ENCODE assay signal across 17 mouse cellular contexts in the genomic region with DNA sequence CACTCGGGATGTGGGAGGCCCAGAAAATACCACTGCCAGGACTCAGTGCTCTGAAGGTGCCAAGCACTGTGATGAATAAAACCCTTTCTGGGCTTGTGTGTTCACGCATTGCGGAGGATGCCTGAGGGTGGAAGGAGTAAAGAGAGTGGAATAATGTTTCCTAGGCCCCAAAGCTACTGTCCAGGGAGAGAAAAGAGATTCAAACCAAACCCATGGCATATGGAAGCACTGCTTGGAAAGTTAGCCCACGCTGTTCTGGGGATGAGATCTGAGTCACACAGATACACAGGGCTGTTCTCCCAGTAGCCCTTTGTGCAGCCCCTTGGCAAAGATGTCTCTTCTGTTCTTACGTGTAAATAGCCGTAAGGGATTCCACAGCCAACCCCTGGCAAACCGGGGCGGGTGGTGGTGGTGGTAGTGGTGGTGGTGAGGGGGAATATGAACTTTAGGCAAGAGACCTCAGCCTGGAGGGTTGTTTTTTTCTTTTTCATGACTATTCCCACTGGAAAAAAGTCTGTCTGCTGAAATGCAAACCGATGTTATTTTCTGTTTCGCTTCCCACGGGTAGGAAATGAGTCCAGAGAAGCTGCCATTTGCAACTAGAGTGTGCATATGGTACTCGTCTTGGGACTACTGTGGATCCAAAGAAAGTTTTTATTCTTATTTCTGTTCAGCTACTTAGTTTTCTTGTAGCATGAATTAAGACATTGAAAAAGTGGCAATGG. TPM values are rescaled to one million over a fixed set of nuclear protein-coding genes. Genes with fewer than 3 reads are reported as not detected.
A peak's percentile ranks its signal among the peaks of the same experiment; 100 is the strongest.
DNase-seq lines count a peak whose midpoint lies in the region; ATAC-seq lines count a peak whose summit lies in the region.
"Had no signal": no experiment of that assay in that cellular context is flagged by ENCODE, and none has a peak within 500 bp of the region (broad histone marks: within the 10 kb centered on the region; RNA-seq: fewer than 3 reads in every experiment).

No protein-coding gene starts in this region.

- peak; percentile 67 to 74 for DNase-seq in right cerebral cortex, adult 2 months (ENCODE audit: low spot score in 2 of 2)
- DNase-seq in right cerebral cortex, postnatal 4 days: no peak
- DNase-seq in layer of hippocampus, adult 9-11 months: peak; percentile 77
- peak; percentile 54 to 94 for DNase-seq in left cerebral cortex, postnatal 25 days (ENCODE audit: low spot score in 2 of 2)
- DNase-seq in lung, postnatal 25 days (ENCODE audit: low spot score): no peak
- no peak for DNase-seq in adrenal gland, postnatal 25 days
- DNase-seq: cerebellum, adult 11-12 months; gastrocnemius, postnatal 14 days; liver, embryonic 13.5 days had no signal

- WGBS in heart, embryonic 12.5 days: 84% methylated on average over 12 of the region's 12 CpGs

- ATAC-seq in heart, embryonic 12.5 days (ENCODE audit: insufficient number of reproducible peaks, low FRiP score): no peak
- ATAC-seq: intestine, embryonic 15.5 days; midbrain, embryonic 15.5 days had no signal

- no peak overlapping the region for H3K4me2 ChIP-seq in heart, embryonic 12.5 days
- H3K4me2 ChIP-seq: embryonic facial prominence, embryonic 13.5 days; forebrain, embryonic 12.5 days; hindbrain, embryonic 12.5 days; intestine, embryonic 15.5 days; liver, embryonic 13.5 days; midbrain, embryonic 15.5 days had no signal

- H3K36me3 ChIP-seq in heart, embryonic 12.5 days: no peaks in the 10 kb centered on the region
- H3K36me3 ChIP-seq: embryonic facial prominence, embryonic 13.5 days; forebrain, embryonic 12.5 days; hindbrain, embryonic 12.5 days; intestine, embryonic 15.5 days; liver, embryonic 13.5 days; midbrain, embryonic 15.5 days had no signal

- H3K9me3 ChIP-seq in heart, embryonic 12.5 days (replicated peaks): no peaks in the 10 kb centered on the region
- H3K9me3 ChIP-seq: embryonic facial prominence, embryonic 13.5 days; forebrain, embryonic 12.5 days; hindbrain, embryonic 12.5 days; intestine, embryonic 15.5 days; liver, embryonic 13.5 days; midbrain, embryonic 15.5 days had no signal

- H3K27me3 ChIP-seq in heart, embryonic 12.5 days (replicated peaks): no peaks in the 10 kb centered on the region
- H3K27me3 ChIP-seq: embryonic facial prominence, embryonic 13.5 days; forebrain, embryonic 12.5 days; hindbrain, embryonic 12.5 days; intestine, embryonic 15.5 days; liver, embryonic 13.5 days; midbrain, embryonic 15.5 days had no signal

- H3K27ac ChIP-seq in heart, embryonic 12.5 days (ENCODE audit: poor library complexity, severe bottlenecking): no peak overlapping the region
- H3K27ac ChIP-seq: embryonic facial prominence, embryonic 13.5 days; forebrain, embryonic 12.5 days; hindbrain, embryonic 12.5 days; intestine, embryonic 15.5 days; liver, embryonic 13.5 days; midbrain, embryonic 15.5 days had no signal

- no peak overlapping the region for H3K4me3 ChIP-seq in heart, embryonic 12.5 days
- H3K4me3 ChIP-seq: embryonic facial prominence, embryonic 13.5 days; forebrain, embryonic 12.5 days; hindbrain, embryonic 12.5 days; intestine, embryonic 15.5 days; liver, embryonic 13.5 days; midbrain, embryonic 15.5 days had no signal

- intact Hi-C loops in left cerebral cortex, postnatal 25 days (cut with DNase I): loop anchor here (1.0 to 2.0 kb wide), 3 partner anchors 30 to 49 kb away; no protein-coding TSS in a partner anchor

- H3K4me1 ChIP-seq in heart, embryonic 12.5 days (replicated peaks): peaks cover 33% of the 10 kb centered on the region
- H3K4me1 ChIP-seq: hindbrain, embryonic 12.5 days; intestine, embryonic 15.5 days; liver, embryonic 13.5 days had no signal

- H3K9ac ChIP-seq in heart, embryonic 12.5 days: no peak overlapping the region
- H3K9ac ChIP-seq: embryonic facial prominence, embryonic 13.5 days; forebrain, embryonic 12.5 days; hindbrain, embryonic 12.5 days; intestine, embryonic 15.5 days; liver, embryonic 13.5 days; midbrain, embryonic 15.5 days had no signal

RNA-seq across cellular contexts. Expression of gene Rasgrp1, which starts 44.3 kb away (rescaled TPM):
- total RNA-seq in left cerebral cortex, postnatal 25 days (2021): 100 to 1,000 TPM; 326 to 336 TPM
- 0.19 and 0.49 TPM in 2 replicates for total RNA-seq in adrenal gland, postnatal 25 days (2021)
- polyA plus RNA-seq in heart, embryonic 12.5 days (2016; fragmentation: Nextera tagmentation; extraction: Ambion mirVana): 0.14 and 0.17 TPM in 2 replicates
- total RNA-seq: common myeloid progenitor, adult 5-6 weeks had no signal
- polyA plus RNA-seq: C2C12 had no signal

Comparison
In these comparisons a context has a peak if more than half of its experiments do, and no peak if none do; other contexts are left out.
1. DNase-seq: peak in right cerebral cortex, adult 2 months (2 of 2), layer of hippocampus, adult 9-11 months (single experiment) and left cerebral cortex, postnatal 25 days (2 of 2); none in right cerebral cortex, postnatal 4 days (single experiment), lung, postnatal 25 days (single experiment) and adrenal gland, postnatal 25 days (single experiment).
2. RNA of gene Rasgrp1, which starts 44.3 kb away (total RNA-seq): 326 to 336 TPM in left cerebral cortex, postnatal 25 days; 0.19 to 0.49 TPM in adrenal gland, postnatal 25 days; every median in the first group is over 100 times any median in the second.